In the genomic region with DNA sequence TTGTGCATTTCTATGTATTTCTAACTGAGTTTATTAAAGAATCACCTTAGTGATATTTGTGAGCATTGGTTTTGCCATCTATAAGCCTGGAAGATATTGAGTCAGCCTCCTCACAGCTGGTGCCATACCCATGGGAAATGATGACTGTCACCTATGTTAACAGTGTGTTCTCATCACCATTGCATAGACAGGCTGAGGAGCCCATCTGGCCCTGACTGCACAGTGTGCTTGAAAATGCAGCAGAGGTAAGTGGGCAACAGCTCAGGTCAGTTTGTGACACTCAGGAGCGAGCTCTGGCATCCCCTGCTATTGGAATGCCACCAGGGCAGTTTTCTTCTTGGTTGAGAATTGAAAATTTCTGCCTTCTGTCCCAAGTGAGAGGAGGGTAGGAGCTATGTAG, we compare ENCODE assay signal across 23 mouse cellular contexts.
"Had no signal": no experiment of that assay in that cellular context is flagged by ENCODE, and none has a peak within 500 bp of the region (broad histone marks: within the 10 kb centered on the region; RNA-seq: fewer than 3 reads in every experiment).

No protein-coding gene starts in this region.

- H3K4me2 ChIP-seq: heart, embryonic 12.5 days; hindbrain, embryonic 15.5 days; intestine, embryonic 15.5 days; limb, embryonic 12.5 days had no signal

- H3K27ac ChIP-seq: gastrocnemius, adult 2 months; heart, embryonic 10.5 days; hindbrain, embryonic 10.5 days; hindbrain, embryonic 15.5 days; intestine, embryonic 15.5 days; layer of hippocampus, adult 2 months; left cerebral cortex, adult 2 months; limb, embryonic 10.5 days; limb, embryonic 12.5 days had no signal

- ATAC-seq: inflammation-experienced regulatory T-cells, adult 6 months; intestine, embryonic 15.5 days; intestine, postnatal 0 days had no signal

- H3K27me3 ChIP-seq: heart, embryonic 12.5 days; hindbrain, embryonic 15.5 days; intestine, embryonic 15.5 days; limb, embryonic 12.5 days had no signal

- H3K4me1 ChIP-seq: heart, embryonic 10.5 days; heart, embryonic 12.5 days; hindbrain, embryonic 10.5 days; hindbrain, embryonic 15.5 days; intestine, embryonic 15.5 days; limb, embryonic 10.5 days; limb, embryonic 12.5 days had no signal

- H3K4me3 ChIP-seq: gastrocnemius, adult 2 months; heart, embryonic 10.5 days; heart, embryonic 12.5 days; hindbrain, embryonic 10.5 days; hindbrain, embryonic 15.5 days; intestine, embryonic 15.5 days; layer of hippocampus, adult 2 months; left cerebral cortex, adult 2 months; limb, embryonic 10.5 days; limb, embryonic 12.5 days had no signal

- H3K36me3 ChIP-seq: heart, embryonic 10.5 days; heart, embryonic 12.5 days; hindbrain, embryonic 10.5 days; hindbrain, embryonic 15.5 days; intestine, embryonic 15.5 days; limb, embryonic 10.5 days; limb, embryonic 12.5 days had no signal

- H3K9me3 ChIP-seq: heart, embryonic 10.5 days; hindbrain, embryonic 10.5 days; hindbrain, embryonic 15.5 days; intestine, embryonic 15.5 days; limb, embryonic 10.5 days; limb, embryonic 12.5 days had no signal

- H3K9ac ChIP-seq: heart, embryonic 12.5 days; hindbrain, embryonic 15.5 days; intestine, embryonic 15.5 days; limb, embryonic 12.5 days had no signal

- DNase-seq: gastrocnemius, adult 2 months; gastrocnemius, postnatal 10 days; gastrocnemius, postnatal 25 days; heart, adult 18-20 months; heart, postnatal 10 days; heart, postnatal 4 days; kidney, adult 18-20 months; kidney, adult 8-10 months; kidney, postnatal 10 days; kidney, postnatal 25 days; kidney, postnatal 4 days; liver had no signal
